Mouse (Mus musculus): ENCODE data around the gene Pcdh17. TPM values are rescaled to one million over a fixed set of nuclear protein-coding genes. Genes with fewer than 3 reads are reported as not detected.

The Pcdh17 gene
- polyA plus RNA-seq (2015; fragmentation: Nextera tagmentation; extraction: Ambion mirVana), result 1.3 and 1.6 TPM in 2 replicates

DNA sequence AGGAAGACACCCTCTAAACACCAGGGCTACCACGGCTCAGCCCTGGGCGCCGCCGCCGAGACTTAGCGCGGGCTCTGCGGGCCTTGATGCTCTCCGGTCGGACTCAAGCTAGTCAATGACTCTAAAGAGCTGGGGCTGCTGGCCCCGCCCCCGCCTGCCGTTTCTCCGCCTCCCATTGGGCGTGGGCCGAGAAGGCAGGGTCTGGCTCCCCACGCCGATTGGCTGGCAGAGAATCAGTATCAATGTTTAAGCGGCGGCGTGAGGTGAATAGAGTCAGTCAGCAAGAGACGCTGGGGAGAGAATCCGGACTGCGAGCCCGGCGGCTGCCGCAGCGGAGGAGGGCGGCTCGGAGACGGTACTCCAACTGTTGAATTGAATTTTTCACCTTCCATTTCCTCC is at the start of gene Pcdh17:
Gene Pcdh17 (plus strand): TSS at position 276 of the 399 bp plus-strand sequence.

Data from skeletal muscle tissue, postnatal 0 days (tissue).